Mouse (Mus musculus): Measurements from ENCODE around the gene Acaca. TPM values are rescaled to one million over a fixed set of nuclear protein-coding genes. Genes with fewer than 3 reads are reported as not detected.
"Not testable (repeated sequence)": the region's sequence is repeated elsewhere in the genome, so short reads cannot be mapped to it uniquely, and the experiment has no call there.

Gene Acaca
- total RNA-seq, 2 experiments from 2014 or later = 13.4 to 20.3 TPM

- not testable (repeated sequence) for DNase-seq
These were observed 208.8 kb downstream of the Acaca start for GRCm38 (mm10) chr11:84338273-84338672.

DNA sequence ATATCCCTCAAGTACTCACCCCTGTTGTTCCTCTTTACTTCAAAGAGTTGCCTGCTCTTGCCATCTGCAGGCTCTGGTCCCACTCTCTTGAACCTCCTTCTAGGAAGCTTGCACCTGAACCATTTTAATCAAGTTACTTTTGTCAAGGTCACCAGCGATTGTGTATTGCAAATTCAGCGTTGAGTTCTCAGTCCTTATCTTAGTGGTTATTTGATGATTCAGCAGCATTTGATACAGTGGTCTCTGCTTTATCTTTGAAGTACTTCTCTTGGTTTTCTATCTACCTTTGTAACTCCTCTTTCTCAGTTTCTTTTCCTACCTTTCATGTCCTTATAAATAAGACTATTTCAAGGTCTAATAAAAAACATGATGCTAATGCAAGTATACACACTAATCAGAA, 211.2 kb downstream of the Acaca start:
- DNase-seq = no peak

GRCm38 (mm10) chr11:84344522-84345236, 215.2 kb downstream of the Acaca start:
- no peak for DNase-seq

DNA sequence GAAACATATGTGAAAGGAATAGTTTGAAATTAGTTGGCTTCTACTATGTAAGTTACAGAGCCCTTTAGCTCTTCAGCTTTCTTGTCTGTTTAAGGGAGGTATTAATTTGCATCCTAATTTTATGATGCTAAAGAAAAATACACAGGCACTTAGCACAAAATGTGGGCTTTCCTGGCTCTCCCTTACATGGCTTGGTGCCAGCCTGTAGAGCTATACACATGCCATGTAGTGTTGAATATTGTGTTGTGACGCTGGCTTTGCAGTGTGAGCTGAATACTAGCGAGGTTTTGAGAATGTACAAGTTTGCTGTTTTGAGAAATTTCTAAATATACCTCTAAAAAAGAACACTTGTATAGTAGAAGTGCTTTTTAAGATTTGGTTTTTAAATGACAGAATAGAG, 218.3 kb downstream of the Acaca start:
- DNase-seq = no peak

GRCm38 (mm10) chr11:84348843-84349825, 219.7 kb downstream of the Acaca start:
- no peak for DNase-seq

GRCm38 (mm10) chr11:84351150-84351549, 221.7 kb downstream of the Acaca start:
- DNase-seq = no peak

- DNase-seq = no peak
These were observed 223.7 kb downstream of the Acaca start for GRCm38 (mm10) chr11:84353058-84353726.

DNA sequence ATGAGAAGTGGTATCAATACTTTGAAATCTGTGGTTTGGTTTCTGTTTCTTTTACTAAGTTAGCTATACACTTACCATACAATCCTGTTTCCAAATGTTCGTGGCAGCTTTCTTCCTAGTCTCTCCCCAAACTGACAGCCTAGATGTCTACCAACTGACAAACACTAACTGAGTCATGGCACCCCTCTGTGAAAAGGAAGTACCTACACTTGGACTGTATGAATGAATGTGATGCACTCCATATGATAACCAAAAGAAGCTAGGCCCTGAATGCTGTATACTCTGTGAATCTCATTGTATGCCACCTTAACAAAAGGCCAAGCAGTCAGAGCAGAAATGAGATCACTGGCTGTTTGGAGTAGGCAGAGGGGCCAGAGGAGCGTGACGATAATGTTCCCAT, 227.8 kb downstream of the Acaca start:
- DNase-seq = no peak

- no peak for DNase-seq
These were observed 228.3 kb downstream of the Acaca start for GRCm38 (mm10) chr11:84357771-84358170.

- DNase-seq = no peak
These were observed 232.1 kb downstream of the Acaca start for GRCm38 (mm10) chr11:84361551-84361950.

- DNase-seq = no peak
These were observed 233.3 kb downstream of the Acaca start for GRCm38 (mm10) chr11:84362633-84363243.

GRCm38 (mm10) chr11:84365313-84365712, 235.8 kb downstream of the Acaca start:
- no peak for DNase-seq

DNA sequence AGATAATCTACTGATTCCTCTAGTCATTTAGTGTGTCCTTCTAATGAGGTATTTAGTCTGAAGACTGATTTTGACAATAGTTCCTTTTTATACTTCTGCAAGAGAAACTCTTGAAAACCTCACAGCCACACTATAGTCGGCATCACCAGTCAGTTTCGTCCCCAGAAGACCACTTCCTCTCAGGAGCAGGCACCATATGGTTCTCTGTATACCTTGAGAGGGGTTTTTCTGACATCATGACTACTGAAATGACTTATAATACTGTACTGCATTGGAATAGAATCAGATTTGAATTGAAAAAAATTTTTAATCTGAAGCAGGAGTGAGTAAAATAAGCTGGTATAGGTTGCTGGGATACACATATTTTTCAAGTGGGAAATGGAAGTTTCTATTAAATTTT, 239.4 kb downstream of the Acaca start:
- no peak for DNase-seq

GRCm38 (mm10) chr11:84373122-84373521, 243.7 kb downstream of the Acaca start:
- DNase-seq = no peak

GRCm38 (mm10) chr11:84375951-84376496, 246.6 kb downstream of the Acaca start:
- no peak for DNase-seq

DNA sequence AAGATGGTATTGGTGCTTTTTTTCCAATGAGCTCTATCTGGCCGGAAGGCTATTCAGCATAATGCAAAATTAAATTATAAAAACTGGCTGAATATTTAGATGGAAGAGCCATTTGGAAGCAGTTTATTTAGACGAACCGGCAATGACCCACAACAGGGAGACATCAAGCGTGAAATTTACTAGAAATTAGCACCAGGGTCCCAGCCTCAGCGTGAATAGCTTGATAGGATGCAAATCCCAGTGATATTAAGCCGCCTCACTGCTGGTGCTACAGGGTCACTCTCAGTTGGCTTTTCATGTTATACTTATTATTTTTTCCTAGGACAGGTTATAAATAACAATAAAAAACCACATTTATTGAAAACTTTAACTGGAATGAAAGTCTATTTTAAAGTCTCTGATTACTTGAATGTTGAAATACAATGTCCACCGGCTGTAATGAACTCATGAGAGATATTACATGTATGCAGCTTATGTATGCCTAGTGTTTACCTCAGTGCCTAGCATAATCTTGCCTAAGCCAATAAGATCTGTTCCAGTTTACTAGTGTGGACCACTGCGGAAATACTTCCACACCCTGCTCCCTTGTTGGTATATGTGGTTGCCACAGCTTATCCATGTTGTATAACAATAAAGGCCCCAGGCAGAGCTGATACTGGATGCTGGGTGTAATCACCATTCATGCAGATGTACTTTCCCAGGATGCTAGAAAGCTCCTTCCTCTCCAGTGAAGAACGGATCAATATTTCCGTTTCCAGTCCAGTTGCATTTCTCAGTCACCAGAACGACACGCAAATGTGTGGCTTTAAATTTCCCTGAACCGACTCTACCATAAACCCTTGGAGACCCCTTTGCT, 247.3 kb downstream of the Acaca start:
- DNase-seq = no peak

GRCm38 (mm10) chr11:84382450-84382849, 253.0 kb downstream of the Acaca start:
- no peak for DNase-seq

DNA sequence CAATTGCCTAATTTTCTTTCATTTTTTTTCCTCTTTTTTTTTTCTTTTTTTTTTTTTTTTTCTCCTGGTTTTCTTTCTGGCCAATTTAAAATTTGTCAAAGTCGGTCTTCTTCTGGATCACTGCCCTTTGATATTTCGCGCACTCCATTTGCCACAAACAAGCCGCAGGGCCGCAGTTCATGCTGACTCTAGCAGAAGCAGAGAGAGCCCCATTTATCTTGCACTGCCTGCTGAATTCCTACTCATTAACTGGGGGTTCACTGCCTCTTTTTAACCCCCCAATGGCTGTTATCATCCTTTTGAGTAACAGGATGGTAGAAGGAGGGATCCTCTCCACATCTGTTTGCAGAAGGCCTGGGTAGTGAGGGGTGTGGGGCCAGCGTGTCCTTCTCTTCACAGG, 254.4 kb downstream of the Acaca start:
- DNase-seq = no peak

DNA sequence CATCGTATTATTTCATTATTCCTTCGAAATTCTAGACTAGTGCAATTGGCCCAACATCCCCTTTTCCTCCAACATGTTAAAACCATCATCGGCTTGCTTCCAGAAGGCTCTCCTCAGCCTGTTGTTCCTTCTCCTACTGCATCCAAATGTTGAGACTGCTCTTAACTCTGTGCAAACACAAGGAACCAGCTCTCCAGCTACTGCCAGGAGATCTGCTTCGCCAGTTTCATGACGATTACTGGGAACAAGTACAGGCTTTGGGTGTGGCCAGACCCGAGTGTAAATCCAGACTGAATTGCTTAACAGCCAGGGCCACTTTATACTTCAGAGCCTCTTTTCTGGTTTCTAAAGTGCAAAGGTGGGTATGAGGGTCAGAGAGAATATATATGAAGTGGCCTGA, 259.9 kb downstream of the Acaca start:
- peak; percentile 64 for DNase-seq

DNA sequence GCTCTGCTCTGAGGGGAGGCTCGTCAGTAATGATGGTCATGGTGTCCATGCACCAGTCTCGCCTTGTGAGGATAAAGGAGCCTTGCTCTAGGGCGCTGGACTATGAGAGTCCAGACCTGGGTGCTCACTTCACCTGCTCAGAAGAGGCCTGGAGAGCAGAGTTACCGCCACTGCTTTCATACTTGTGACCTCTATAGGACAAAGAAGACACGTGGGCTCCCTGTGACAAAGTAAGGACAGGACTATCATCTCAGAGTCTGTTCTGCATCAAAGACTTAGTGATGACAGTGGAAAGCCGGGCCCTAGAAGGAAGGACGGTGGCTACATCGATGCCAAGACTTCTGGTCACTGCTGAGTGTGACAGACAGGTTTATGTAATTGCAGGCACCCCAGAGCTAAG, 261.7 kb downstream of the Acaca start:
- DNase-seq = no peak

GRCm38 (mm10) chr11:84392066-84392465, 262.6 kb downstream of the Acaca start:
- not testable (repeated sequence) for DNase-seq

Data from gastrocnemius, postnatal 25 days (tissue).